Mouse (Mus musculus): ENCODE results near the gene Igdcc3. TPM values are rescaled to one million over a fixed set of nuclear protein-coding genes. Genes with fewer than 3 reads are reported as not detected.

The Igdcc3 gene
- polyA plus RNA-seq, 1 experiment: 0.13 TPM

GRCm38 (mm10) chr9:65179817-65180624 is 39.0 kb downstream of the Igdcc3 start:
- WGBS: 41% methylated on average over 17 of the region's 17 CpGs

GRCm38 (mm10) chr9:65188599-65188998 is 47.6 kb downstream of the Igdcc3 start:
- peaks cover 3% of the 10 kb centered on the region; the same call in 1 of the 2 replicates for H3K4me1 ChIP-seq (ENCODE audit: control insufficient read depth, insufficient read depth, low read length)
- peak; percentile 76 for DNase-seq
- TF ChIP-seq POLR2A (IDR thresholded peaks at IDR 0.05; ENCODE audit: borderline replicate concordance, extremely low read depth, low read depth, low read length): no peak
- peak; percentile 89 for TF ChIP-seq CTCF (IDR thresholded peaks at IDR 0.05; ENCODE audit: insufficient read depth, low read length)

More at GRCm38 (mm10) chr9:65179817-65180624, 39.0 kb downstream of the Igdcc3 start:
- TF ChIP-seq CTCF (IDR thresholded peaks at IDR 0.05; ENCODE audit: insufficient read depth, low read length) (no peak), POLR2A (IDR thresholded peaks at IDR 0.05; ENCODE audit: borderline replicate concordance, extremely low read depth, low read depth, low read length) (no peak)
- H3K4me3 ChIP-seq (replicated peaks; ENCODE audit: extremely low read depth, low read depth, low read length): no peak overlapping the region
- no peak for DNase-seq
- H3K4me1 ChIP-seq (ENCODE audit: control insufficient read depth, insufficient read depth, low read length): no peaks in the 10 kb centered on the region

GRCm38 (mm10) chr9:65190306-65190705 is 49.3 kb downstream of the Igdcc3 start:
- Histone ChIP-seq H3K4me1 (ENCODE audit: control insufficient read depth, insufficient read depth, low read length) (peaks cover 6% of the 10 kb centered on the region), H3K4me3 (replicated peaks; ENCODE audit: extremely low read depth, low read depth, low read length) (no peak overlapping the region)
- DNase-seq: no peak
- no peak for TF ChIP-seq CTCF (IDR thresholded peaks at IDR 0.05; ENCODE audit: insufficient read depth, low read length)
- no peak for TF ChIP-seq POLR2A (IDR thresholded peaks at IDR 0.05; ENCODE audit: borderline replicate concordance, extremely low read depth, low read depth, low read length)
- WGBS: 76% methylated on average over 7 of the region's 7 CpGs

More at GRCm38 (mm10) chr9:65188599-65188998, 47.6 kb downstream of the Igdcc3 start:
- WGBS: 4% methylated on average over 3 of the region's 3 CpGs
- no peak overlapping the region for H3K4me3 ChIP-seq (replicated peaks; ENCODE audit: extremely low read depth, low read depth, low read length)

GRCm38 (mm10) chr9:65191389-65191754 is 50.4 kb downstream of the Igdcc3 start:
- H3K4me1 ChIP-seq (ENCODE audit: control insufficient read depth, insufficient read depth, low read length): peaks cover 16% of the 10 kb centered on the region
- TF ChIP-seq CTCF (IDR thresholded peaks at IDR 0.05; ENCODE audit: insufficient read depth, low read length): no peak
- no peak for TF ChIP-seq POLR2A (IDR thresholded peaks at IDR 0.05; ENCODE audit: borderline replicate concordance, extremely low read depth, low read depth, low read length)
- no peak overlapping the region for H3K4me3 ChIP-seq (replicated peaks; ENCODE audit: extremely low read depth, low read depth, low read length)
- WGBS: 41% methylated on average over 2 of the region's 2 CpGs
- no peak for DNase-seq

- peaks cover 16% of the 10 kb centered on the region for H3K4me1 ChIP-seq (ENCODE audit: control insufficient read depth, insufficient read depth, low read length)
- no peak for DNase-seq
- 47% methylated on average over 8 of the region's 8 CpGs for WGBS
Measured at GRCm38 (mm10) chr9:65191755-65192469, 50.9 kb downstream of the Igdcc3 start.

GRCm38 (mm10) chr9:65193214-65193613 is 52.2 kb downstream of the Igdcc3 start:
- peaks cover 16% of the 10 kb centered on the region for H3K4me1 ChIP-seq (ENCODE audit: control insufficient read depth, insufficient read depth, low read length)
- WGBS: 64% methylated on average over 12 of the region's 12 CpGs
- no peak for DNase-seq
- H3K4me3 ChIP-seq (replicated peaks; ENCODE audit: extremely low read depth, low read depth, low read length): no peak overlapping the region
- TF ChIP-seq POLR2A (IDR thresholded peaks at IDR 0.05; ENCODE audit: borderline replicate concordance, extremely low read depth, low read depth, low read length): no peak
- no peak for TF ChIP-seq CTCF (IDR thresholded peaks at IDR 0.05; ENCODE audit: insufficient read depth, low read length)

More at GRCm38 (mm10) chr9:65191755-65192469, 50.9 kb downstream of the Igdcc3 start:
- no peak overlapping the region for H3K4me3 ChIP-seq (replicated peaks; ENCODE audit: extremely low read depth, low read depth, low read length)
- TF ChIP-seq CTCF (IDR thresholded peaks at IDR 0.05; ENCODE audit: insufficient read depth, low read length) (no peak), POLR2A (IDR thresholded peaks at IDR 0.05; ENCODE audit: borderline replicate concordance, extremely low read depth, low read depth, low read length) (no peak)

- no peak for TF ChIP-seq POLR2A (IDR thresholded peaks at IDR 0.05; ENCODE audit: borderline replicate concordance, extremely low read depth, low read depth, low read length)
- no peak for TF ChIP-seq CTCF (IDR thresholded peaks at IDR 0.05; ENCODE audit: insufficient read depth, low read length)
- Histone ChIP-seq H3K4me3 (replicated peaks; ENCODE audit: extremely low read depth, low read depth, low read length) (peak within 1 kb of the TSS; percentile 29), H3K4me1 (ENCODE audit: control insufficient read depth, insufficient read depth, low read length) (peaks cover 17% of the 10 kb centered on the region)
- no peak for DNase-seq
- 63% methylated on average over 4 of the region's 4 CpGs for WGBS
Measured at GRCm38 (mm10) chr9:65195053-65195452, 54.1 kb downstream of the Igdcc3 start, which contains the start of gene Parp16. TSS of gene Parp16 (plus strand) at chr9:65195353.

- TF ChIP-seq CTCF (IDR thresholded peaks at IDR 0.05; ENCODE audit: insufficient read depth, low read length): no peak
- TF ChIP-seq POLR2A (IDR thresholded peaks at IDR 0.05; ENCODE audit: borderline replicate concordance, extremely low read depth, low read depth, low read length): no peak
- WGBS: 14% methylated on average over 8 of the region's 8 CpGs
- peak; percentile 31 for DNase-seq
- no peak overlapping the region for H3K4me3 ChIP-seq (replicated peaks; ENCODE audit: extremely low read depth, low read depth, low read length)
- H3K4me1 ChIP-seq (ENCODE audit: control insufficient read depth, insufficient read depth, low read length): peaks cover 20% of the 10 kb centered on the region
Measured at GRCm38 (mm10) chr9:65195621-65195981, 54.6 kb downstream of the Igdcc3 start.

GRCm38 (mm10) chr9:65195982-65196737 is 55.2 kb downstream of the Igdcc3 start:
- Histone ChIP-seq H3K4me1 (ENCODE audit: control insufficient read depth, insufficient read depth, low read length) (peaks cover 20% of the 10 kb centered on the region), H3K4me3 (replicated peaks; ENCODE audit: extremely low read depth, low read depth, low read length) (peak overlapping the region; percentile 29)
- DNase-seq: no peak
- 4% methylated on average over 9 of the region's 9 CpGs for WGBS
- no peak for TF ChIP-seq CTCF (IDR thresholded peaks at IDR 0.05; ENCODE audit: insufficient read depth, low read length)
- TF ChIP-seq POLR2A (IDR thresholded peaks at IDR 0.05; ENCODE audit: borderline replicate concordance, extremely low read depth, low read depth, low read length): no peak; the same call in 1 of the 2 replicates
